Mouse (Mus musculus) left cerebral cortex, adult 11 months (tissue): ENCODE results near the gene Tmem214.

Source experiments
- DNase-seq: peaks from one replicate; pipeline ENCODE4 v3.0.0; 2022; ENCODE audit warnings: low spot score

The Tmem214 gene

DNA sequence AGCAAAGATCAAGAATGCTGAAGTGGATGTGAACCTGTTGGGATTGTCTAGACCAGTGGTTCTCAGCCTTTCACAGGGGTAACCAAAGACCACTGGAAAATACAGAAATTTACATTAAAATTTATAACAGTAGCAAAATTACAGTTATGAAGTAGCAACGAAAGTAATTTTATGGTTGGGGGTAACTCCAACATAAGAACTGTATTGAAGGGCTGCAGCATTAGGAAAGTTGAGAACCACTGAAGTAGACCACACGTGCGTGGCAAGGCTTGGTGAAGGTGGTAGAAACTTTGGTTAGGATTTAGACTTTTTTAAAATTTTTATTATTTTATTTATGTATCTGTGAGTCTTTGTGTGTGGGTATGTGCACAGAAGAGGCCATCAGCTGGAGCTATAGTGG lies at the start of gene Tmem214:
TSS of gene Tmem214 (plus strand) at position 301 of the 400 bp plus-strand sequence.
- DNase-seq = no peak

- DNase-seq = peak; percentile 33
Measured at GRCm38 (mm10) chr5:30818758-30819309, 49.0 kb upstream of the Tmem214 start.

DNA sequence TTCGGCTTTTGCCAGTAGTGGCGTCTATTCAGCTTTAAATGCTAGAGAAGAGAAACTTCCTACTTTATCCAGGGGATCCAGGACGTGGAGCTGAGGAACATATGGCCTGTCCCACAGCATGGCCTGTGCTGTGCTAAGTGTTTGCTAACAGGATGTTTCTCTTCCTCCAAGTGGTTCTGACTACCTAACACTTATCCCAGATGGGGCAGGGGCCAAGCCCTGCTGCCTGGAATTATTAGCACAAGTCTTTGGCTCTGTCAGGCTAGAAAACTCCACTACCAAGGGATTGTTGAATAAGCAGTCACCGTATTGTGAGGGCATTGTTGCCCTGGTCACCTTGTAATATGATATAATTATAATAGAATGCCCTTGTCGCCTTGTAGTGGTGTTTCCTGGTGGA lies 45.1 kb upstream of the Tmem214 start:
- DNase-seq = no peak

DNA sequence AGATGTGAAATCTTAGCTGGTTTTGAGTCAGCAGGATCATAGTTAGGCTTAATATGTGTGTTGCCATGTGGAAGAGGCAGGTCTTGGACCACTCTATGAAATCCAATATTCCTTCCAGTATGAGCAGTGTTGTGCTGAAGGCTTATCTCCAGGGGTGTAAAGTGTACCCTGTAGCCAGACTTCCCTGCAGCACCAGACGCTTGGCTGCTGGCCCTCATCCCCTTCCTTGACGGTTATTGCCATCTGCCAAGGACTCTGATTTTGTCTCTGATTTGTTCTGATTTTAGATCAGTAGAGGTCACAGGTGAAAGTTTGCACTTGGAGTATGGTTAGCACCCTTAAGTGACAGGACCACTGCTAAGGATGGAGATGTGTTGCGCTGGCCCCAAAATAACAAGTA lies 44.7 kb upstream of the Tmem214 start:
- no peak for DNase-seq

GRCm38 (mm10) chr5:30824124-30824988 lies 43.5 kb upstream of the Tmem214 start:
- no peak for DNase-seq

DNA sequence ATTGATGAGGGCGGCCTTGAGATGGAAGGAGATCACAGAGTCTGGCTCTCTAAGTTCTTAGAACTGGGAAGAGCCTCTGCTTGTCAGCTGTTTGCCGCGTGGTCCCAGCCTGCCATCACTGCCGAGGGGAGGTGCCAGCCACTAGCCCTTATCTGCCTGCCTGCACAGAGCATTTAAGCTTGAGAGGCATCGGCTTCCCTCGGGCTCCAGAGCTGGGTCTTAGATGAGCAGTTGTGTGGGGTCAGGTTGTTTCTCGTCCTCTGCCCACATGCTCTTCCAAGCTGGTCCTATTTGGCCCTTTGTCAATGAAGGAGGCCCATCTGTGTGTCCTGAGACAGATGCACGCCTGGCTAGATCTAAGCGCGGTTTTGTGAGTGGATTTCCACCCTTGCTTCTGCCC lies 42.6 kb upstream of the Tmem214 start:
- DNase-seq = no peak

- DNase-seq = no peak
Measured at GRCm38 (mm10) chr5:30825821-30826220, 42.0 kb upstream of the Tmem214 start.

- no peak for DNase-seq
Measured at GRCm38 (mm10) chr5:30833416-30833815, 34.4 kb upstream of the Tmem214 start.

GRCm38 (mm10) chr5:30839731-30840130 lies 28.1 kb upstream of the Tmem214 start:
- no peak for DNase-seq

DNA sequence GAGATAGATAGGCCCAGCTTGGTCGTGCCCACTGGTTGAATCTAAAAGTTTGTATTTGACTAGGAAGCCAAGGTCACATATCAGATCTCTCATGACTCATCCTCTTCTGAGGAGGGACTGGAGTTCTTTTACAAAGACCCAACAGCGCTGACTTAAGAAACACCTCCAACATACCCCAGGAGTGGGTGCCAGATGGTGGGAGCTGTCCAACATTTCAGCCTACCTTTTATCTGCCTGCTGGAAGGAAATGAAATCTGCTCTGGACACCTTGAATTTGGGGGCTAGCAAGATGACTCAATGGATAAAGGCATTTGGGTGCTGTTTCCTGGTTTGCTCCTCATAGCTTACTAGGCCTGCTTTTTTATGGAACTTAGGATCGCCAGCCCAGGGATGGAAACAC lies 25.9 kb upstream of the Tmem214 start:
- no peak for DNase-seq

DNA sequence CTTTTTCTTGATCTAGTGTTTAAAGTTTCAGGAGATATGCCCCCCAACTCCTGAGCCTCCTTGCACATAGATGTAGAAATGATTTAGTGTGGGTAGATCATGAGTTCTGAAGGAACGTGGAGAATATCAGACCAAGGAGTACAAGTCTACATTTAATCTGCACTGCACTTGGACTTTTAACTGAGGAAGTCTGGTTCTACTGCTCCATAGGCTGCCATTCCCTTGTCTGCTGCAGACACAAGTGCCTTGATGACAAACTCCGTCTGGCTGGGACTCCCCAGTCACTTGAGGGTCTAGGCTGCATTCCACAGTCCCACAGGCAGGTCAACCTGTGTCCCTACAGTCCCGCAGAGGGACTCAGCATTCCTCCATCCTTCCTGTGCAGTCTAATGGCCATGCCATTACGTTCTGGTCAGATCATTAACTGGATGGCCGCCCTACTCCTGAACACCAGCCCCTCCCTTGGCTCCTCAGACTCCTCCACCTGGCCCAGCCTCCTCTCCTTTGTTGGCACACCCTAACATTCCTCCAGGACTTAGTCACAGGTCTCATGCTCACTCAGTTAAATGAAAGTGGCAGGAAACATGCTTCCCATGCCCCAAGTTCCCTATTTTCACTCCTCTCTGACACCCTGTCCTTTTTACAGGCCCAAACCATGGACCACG lies 17.8 kb upstream of the Tmem214 start:
- DNase-seq = no peak

GRCm38 (mm10) chr5:30850556-30850925 lies 17.3 kb upstream of the Tmem214 start:
- DNase-seq = no peak

DNA sequence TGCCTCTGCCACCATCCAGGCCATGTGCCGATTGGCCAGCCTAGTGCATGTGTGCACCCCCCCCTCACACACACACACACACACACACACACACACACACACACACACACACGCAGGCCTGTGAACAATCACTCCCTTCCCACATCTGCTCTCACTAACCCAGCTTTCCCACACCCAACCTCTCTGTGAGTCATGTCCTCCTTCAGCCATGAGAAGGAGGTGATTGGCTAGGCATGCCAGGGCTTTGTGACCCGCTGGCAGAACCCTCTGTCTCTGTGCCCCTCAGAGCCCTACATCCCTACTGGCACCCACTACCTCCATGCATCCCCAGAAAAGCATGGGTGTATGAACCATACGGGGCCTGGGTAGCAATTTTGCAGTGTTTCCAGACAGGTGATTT lies 14.3 kb upstream of the Tmem214 start:
- DNase-seq = no peak

GRCm38 (mm10) chr5:30855674-30856073 lies 12.1 kb upstream of the Tmem214 start:
- DNase-seq = no peak

- DNase-seq = no peak
Measured at GRCm38 (mm10) chr5:30856124-30856523, 11.7 kb upstream of the Tmem214 start.

- no peak for DNase-seq
Measured at GRCm38 (mm10) chr5:30863852-30864251, 4.0 kb upstream of the Tmem214 start.

- DNase-seq = no peak
Measured at GRCm38 (mm10) chr5:30864322-30864721, 3.5 kb upstream of the Tmem214 start.

DNA sequence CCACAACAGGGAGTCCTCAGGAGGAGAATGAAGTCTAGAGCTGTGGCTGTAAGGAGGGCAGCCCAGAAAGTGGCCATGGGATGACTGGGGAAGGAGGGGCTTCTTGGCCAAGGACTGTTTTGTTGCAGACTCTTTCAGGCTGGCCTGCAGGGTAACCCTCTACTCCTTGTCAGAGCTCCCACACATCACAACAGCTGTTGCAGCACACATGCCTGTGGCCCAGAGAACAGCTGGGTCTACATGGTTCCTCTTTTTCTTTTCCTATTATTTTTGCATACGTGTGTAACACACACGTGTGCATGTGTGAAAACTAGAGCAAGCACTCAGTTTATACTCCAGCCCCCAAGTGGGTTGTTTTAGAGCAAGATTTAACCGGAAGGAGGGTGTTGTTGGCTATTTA lies 941 bp upstream of the Tmem214 start:
- DNase-seq = no peak

- no peak for DNase-seq
Measured at GRCm38 (mm10) chr5:30868981-30869380, 1.2 kb downstream of the Tmem214 start.

- peak; percentile 78 for DNase-seq
Measured at GRCm38 (mm10) chr5:30869405-30870130, 1.8 kb downstream of the Tmem214 start.

DNA sequence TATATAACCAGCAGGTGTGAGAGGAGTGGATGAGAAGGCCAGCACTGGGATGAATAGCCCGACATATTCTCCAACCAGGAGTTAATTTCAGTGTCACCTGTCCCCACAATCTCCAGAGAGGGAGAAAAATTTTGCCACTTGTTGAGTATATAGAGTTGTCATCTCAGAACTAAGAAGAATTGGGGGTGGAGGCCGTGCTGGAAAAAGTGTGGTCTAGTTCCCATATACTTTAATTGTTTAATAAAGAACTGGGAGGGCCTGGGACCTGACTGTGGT lies 2.3 kb downstream of the Tmem214 start:
- no peak for DNase-seq

DNA sequence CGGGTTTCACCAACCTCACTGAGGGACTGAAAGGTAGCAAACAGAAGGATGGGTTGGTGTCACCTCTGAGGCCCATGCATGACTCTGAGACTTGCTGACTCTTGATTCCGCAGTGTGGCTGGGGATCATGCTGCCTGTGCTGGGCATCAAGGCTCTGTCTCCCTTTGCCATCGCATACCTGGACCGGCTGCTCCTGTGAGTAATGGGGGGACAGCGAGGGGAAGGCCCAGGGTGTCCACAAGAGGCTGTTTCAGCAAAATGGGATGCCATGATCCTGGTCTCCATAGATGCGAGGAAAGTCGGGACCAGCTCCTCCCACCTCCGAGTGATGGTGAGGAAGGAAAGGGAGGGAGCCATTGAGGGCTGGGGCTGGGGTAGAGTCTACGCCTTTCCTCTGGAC lies 4.8 kb downstream of the Tmem214 start:
- DNase-seq = no peak

DNA sequence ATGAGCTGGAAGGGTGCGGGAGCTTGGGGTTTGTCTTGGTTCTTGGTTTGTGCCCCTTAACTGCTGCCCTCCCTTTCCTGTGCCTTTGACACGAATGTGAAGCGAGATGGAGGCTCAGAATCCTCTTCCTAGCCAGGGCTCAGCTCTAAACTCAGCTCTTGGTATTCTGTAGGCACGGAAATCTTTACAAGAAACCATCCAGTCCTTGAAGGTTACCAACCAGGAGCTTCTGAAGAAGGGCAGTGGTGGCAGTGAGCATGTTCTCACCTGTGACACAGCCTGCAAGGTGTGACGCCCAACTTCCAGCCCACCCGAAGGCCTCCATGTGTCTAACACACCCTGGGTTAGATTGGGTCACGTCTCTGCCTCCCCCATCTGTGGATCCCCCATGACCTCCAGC lies 6.6 kb downstream of the Tmem214 start:
- no peak for DNase-seq
